12 mouse cellular contexts compared by ENCODE assay signal in genomic region chr13:64318355-64318754, GRCm38 (mm10). TPM values are rescaled to one million over a fixed set of nuclear protein-coding genes. Genes with fewer than 3 reads are reported as not detected.
DNase-seq lines count a peak whose midpoint lies in the region; ATAC-seq and TF ChIP-seq lines count a peak whose summit lies in the region.
"Had no signal": no experiment of that assay in that cellular context is flagged by ENCODE, and none has a peak within 500 bp of the region (broad histone marks: within the 10 kb centered on the region; RNA-seq: fewer than 3 reads in every experiment).

No protein-coding gene starts in this region.

- 34% methylated on average over 2 of the region's 2 CpGs for WGBS in kidney, embryonic 16.5 days
- WGBS in embryonic facial prominence, embryonic 10.5 days: 81% methylated on average over 2 of the region's 2 CpGs

- no peak overlapping the region for H3K4me3 ChIP-seq in kidney, embryonic 16.5 days (ENCODE audit: low read length)
- H3K4me3 ChIP-seq in embryonic facial prominence, embryonic 10.5 days: no peak overlapping the region
- H3K4me3 ChIP-seq: hindbrain, embryonic 15.5 days; limb, embryonic 10.5 days had no signal

- no peak for ATAC-seq in kidney, embryonic 16.5 days (ENCODE audit: low FRiP score, low TSS enrichment)
- peak; percentile 84 for ATAC-seq in Patski

- no peak for TF ChIP-seq CTCF in Patski (IDR thresholded peaks at IDR 0.05)

- H3K27me3 ChIP-seq in kidney, embryonic 16.5 days (ENCODE audit: insufficient read depth, low read length): no peaks in the 10 kb centered on the region
- H3K27me3 ChIP-seq in Patski: no peaks in the 10 kb centered on the region
- H3K27me3 ChIP-seq in embryonic facial prominence, embryonic 10.5 days (replicated peaks; ENCODE audit: low read depth, poor library complexity, severe bottlenecking): no peaks in the 10 kb centered on the region
- H3K27me3 ChIP-seq: hindbrain, embryonic 15.5 days had no signal

- H3K9me3 ChIP-seq in kidney, embryonic 16.5 days (ENCODE audit: low read length): no peaks in the 10 kb centered on the region
- no peaks in the 10 kb centered on the region for H3K9me3 ChIP-seq in embryonic facial prominence, embryonic 10.5 days
- H3K9me3 ChIP-seq: G1E; hindbrain, embryonic 15.5 days; limb, embryonic 10.5 days had no signal

- no peak overlapping the region for H3K27ac ChIP-seq in kidney, embryonic 16.5 days (ENCODE audit: low read length)
- no peak overlapping the region for H3K27ac ChIP-seq in embryonic facial prominence, embryonic 10.5 days (replicated peaks)
- H3K27ac ChIP-seq: hindbrain, embryonic 15.5 days; limb, embryonic 10.5 days had no signal

- peak; percentile 70 for DNase-seq in kidney, adult 11 months
- DNase-seq in 416B (ENCODE audit: low read depth): peak; percentile 75
- DNase-seq in Patski (ENCODE audit: low read depth, low spot score): peak; percentile 66
- peak; percentile 72 to 85 for DNase-seq in kidney, adult 8-10 months
- no peak for DNase-seq in thymus, postnatal 14 days
- no peak for DNase-seq in embryo, embryonic 9.5 days (ENCODE audit: extremely low spot score)
- no peak for DNase-seq in embryonic facial prominence, embryonic 10.5 days (ENCODE audit: low spot score)
- DNase-seq: embryo, embryonic 11 days had no signal

- H3K9ac ChIP-seq in kidney, embryonic 16.5 days (replicated peaks; ENCODE audit: low read length): no peak overlapping the region
- H3K9ac ChIP-seq: hindbrain, embryonic 15.5 days had no signal

- POLR2A ChIA-PET in Patski (lab: Charles Lee): interaction anchor here (1.3 to 1.6 kb wide), 2 partner anchors 40 to 46 kb away, joined by 3 to 5 read pairs; no protein-coding TSS in a partner anchor

- H3K4me2 ChIP-seq in kidney, embryonic 16.5 days (replicated peaks; ENCODE audit: low read depth, low read length): no peak overlapping the region
- H3K4me2 ChIP-seq: hindbrain, embryonic 15.5 days had no signal

- CTCF ChIA-PET in Patski (lab: Charles Lee): interaction anchor here (0.9 to 9.3 kb wide), 4 partner anchors 43 to 125 kb away, joined by 3 to 177 read pairs (median 4); partner anchors contain the start of gene Cdk20

- in situ Hi-C loops in Patski (cut with MboI; ENCODE audit: low pct_unique_long_range_greater_than_20kb): loop anchor here (5.0 to 10.0 kb wide), 4 partner anchors 49 to 806 kb away; partner anchors contain the start of gene Cdk20

- H3K36me3 ChIP-seq in kidney, embryonic 16.5 days (ENCODE audit: insufficient read depth, low read length): no peaks in the 10 kb centered on the region
- no peaks in the 10 kb centered on the region for H3K36me3 ChIP-seq in embryonic facial prominence, embryonic 10.5 days (replicated peaks)
- H3K36me3 ChIP-seq: G1E; hindbrain, embryonic 15.5 days; limb, embryonic 10.5 days had no signal

- no peaks in the 10 kb centered on the region for H3K4me1 ChIP-seq in kidney, embryonic 16.5 days (ENCODE audit: insufficient read depth, low read length)
- no peaks in the 10 kb centered on the region for H3K4me1 ChIP-seq in embryonic facial prominence, embryonic 10.5 days
- H3K4me1 ChIP-seq: hindbrain, embryonic 15.5 days; limb, embryonic 10.5 days had no signal

RNA-seq across cellular contexts. Expression of gene Aaed1, which starts 5.8 kb away (rescaled TPM):
- polyA plus RNA-seq in kidney, embryonic 16.5 days (2015; fragmentation: Nextera tagmentation; extraction: Ambion mirVana): 43.3 and 55.4 TPM in 2 replicates
- 59.9 TPM for polyA plus RNA-seq in Patski (2021)
- polyA plus RNA-seq in embryonic facial prominence, embryonic 10.5 days (2016; fragmentation: Nextera tagmentation; extraction: Ambion mirVana): 31.3 and 33.5 TPM in 2 replicates

RNA-seq across cellular contexts. Expression of gene Cdc14b, which starts 43.3 kb away (rescaled TPM):
- polyA plus RNA-seq in kidney, embryonic 16.5 days (2015; fragmentation: Nextera tagmentation; extraction: Ambion mirVana): 16.1 and 16.9 TPM in 2 replicates
- 19.4 TPM for polyA plus RNA-seq in Patski (2021)
- 28.4 and 32.2 TPM in 2 replicates for polyA plus RNA-seq in embryonic facial prominence, embryonic 10.5 days (2016; fragmentation: Nextera tagmentation; extraction: Ambion mirVana)

RNA-seq across cellular contexts. Expression of gene Ctsl, which starts 52.3 kb away (rescaled TPM):
- 382 and 413 TPM in 2 replicates for polyA plus RNA-seq in kidney, embryonic 16.5 days (2015; fragmentation: Nextera tagmentation; extraction: Ambion mirVana)
- polyA plus RNA-seq in Patski (2021): 6,297 TPM
- polyA plus RNA-seq in embryonic facial prominence, embryonic 10.5 days (2016; fragmentation: Nextera tagmentation; extraction: Ambion mirVana): 121 and 132 TPM in 2 replicates

Comparison
In these comparisons a context has a peak if more than half of its experiments do, and no peak if none do; other contexts are left out.
1. DNase-seq: peak in kidney, adult 11 months (single experiment), 416B (single experiment), Patski (single experiment) and kidney, adult 8-10 months (2 of 2); none in thymus, postnatal 14 days (single experiment), embryo, embryonic 9.5 days (single experiment) and embryonic facial prominence, embryonic 10.5 days (single experiment).
2. RNA of gene Ctsl, which starts 52.3 kb away (polyA plus RNA-seq): 6,297 TPM in Patski (single experiment); 382 to 413 TPM in kidney, embryonic 16.5 days and 121 to 132 TPM in embryonic facial prominence, embryonic 10.5 days; every median in the first group is over 10 times any median in the second.